Mouse (Mus musculus): ENCODE measurements around the gene Zc3h8.

The Zc3h8 gene

GRCm38 (mm10) chr2:128890661-128891335 is 53.1 kb downstream of the Zc3h8 start:
- no peak for DNase-seq

DNA sequence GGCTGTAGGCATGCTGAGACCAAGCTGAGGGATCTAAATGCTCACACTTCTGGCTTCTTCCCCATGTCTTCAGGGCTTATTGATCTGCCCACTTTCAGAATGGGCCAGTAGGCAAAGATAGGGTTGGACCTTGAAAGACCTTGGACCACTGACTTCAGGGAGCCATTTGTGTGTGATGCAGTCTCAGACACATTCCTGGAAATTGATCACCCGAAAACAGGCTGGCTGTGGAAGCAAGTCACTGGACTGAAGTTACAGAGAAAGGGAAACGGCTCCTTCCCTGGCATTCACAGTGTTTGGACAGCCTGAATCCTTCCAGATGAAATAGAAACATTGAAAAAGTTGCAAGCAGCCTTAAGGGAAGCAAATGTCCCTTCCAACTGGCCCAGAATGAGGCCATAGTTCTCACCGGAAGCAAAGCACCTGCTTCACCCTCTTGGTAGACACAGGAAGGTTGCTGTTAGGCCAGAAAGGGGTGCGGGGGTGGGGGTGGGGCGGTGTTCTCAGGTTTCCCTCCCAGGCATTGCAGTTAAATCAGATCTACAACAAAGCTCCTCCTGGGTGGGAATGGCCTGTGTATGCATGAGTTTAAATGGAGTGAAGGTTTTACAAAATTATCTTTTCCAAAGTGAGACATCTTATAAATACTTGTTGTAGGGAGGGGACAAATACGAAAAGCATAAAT is 55.9 kb downstream of the Zc3h8 start:
- DNase-seq, result no peak

DNA sequence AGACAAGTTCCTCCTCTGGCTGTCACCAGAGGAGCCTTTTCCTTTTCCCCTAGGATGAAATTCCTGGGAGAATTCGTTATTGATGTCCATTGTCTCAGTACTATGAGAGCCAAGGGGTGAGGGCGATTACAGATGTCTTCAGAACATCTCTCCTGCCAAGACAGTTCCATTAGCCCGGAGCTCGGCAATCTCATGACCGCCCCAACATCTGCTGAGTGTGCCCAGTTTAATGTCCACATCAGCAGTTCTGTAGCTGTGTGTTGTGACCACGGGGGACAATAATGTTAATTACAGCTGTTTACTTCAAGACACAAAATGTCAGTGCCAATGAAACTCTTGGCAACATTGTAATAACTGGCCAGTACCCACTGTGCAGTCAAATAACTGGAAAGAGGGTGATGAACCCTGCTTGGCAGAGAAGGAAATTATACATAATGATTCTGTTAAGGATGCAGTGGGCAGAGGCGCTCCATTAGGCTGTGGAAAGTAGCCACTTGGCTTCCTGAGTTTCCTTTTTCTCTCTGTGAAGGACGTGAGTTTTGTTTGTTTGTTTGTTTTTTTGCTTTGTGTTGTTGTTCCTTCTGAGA is 58.6 kb downstream of the Zc3h8 start:
- no peak for DNase-seq

DNA sequence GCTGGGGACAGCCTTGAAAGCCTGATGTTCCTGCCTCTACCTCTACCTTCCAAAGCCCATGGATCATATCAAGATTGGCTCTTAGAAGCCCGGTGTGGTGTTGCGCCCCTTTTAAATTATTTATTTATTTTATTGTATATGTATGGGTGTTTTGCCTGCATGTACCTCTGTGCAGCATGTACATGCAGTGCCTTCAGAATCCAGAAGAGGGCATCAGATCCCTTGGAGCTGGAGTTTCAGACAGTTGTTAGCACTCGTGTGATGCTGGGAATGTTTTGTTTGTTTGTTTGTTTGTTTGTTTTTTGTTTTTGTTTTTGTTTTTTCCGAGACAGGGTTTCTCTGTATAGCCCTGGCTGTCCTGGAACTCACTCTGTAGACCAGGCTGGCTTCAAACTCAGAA is 62.6 kb downstream of the Zc3h8 start:
- no peak for DNase-seq
